Mouse (Mus musculus) cerebellum, adult 2 months (tissue): Measurements from ENCODE around the gene Spdye4b. TPM values are rescaled to one million over a fixed set of nuclear protein-coding genes. Genes with fewer than 3 reads are reported as not detected.
"Not testable (repeated sequence)": the region's sequence is repeated elsewhere in the genome, so short reads cannot be mapped to it uniquely, and the experiment has no call there.

ENCODE experiments used
- DNase-seq, 2 experiments: peaks; one replicate each; pipeline ENCODE4 v3.0.0; 2021
- H3K27ac ChIP-seq: fragments of 200-500 bp; 2 replicates; pipeline ENCODE4 v1.5.1; 2012; ENCODE audit warnings: low read length, control low read depth, inconsistent platforms; ENCODE audit not compliant: insufficient read depth
- H3K27me3 ChIP-seq: fragments of 200-500 bp; 2 replicates; pipeline ENCODE4 v1.6.1; 2012; ENCODE audit warnings: inconsistent platforms, mild to moderate bottlenecking, low read length, moderate library complexity; ENCODE audit not compliant: control insufficient read depth, insufficient read depth
- H3K4me1 ChIP-seq: fragments of 200-500 bp; 2 replicates; pipeline ENCODE4 v1.6.1; 2011; ENCODE audit warnings: low read length; ENCODE audit not compliant: control insufficient read depth, insufficient read depth
- H3K4me3 ChIP-seq: fragments of 200-500 bp; replicated peaks from 2 replicates; pipeline ENCODE3; 2011; ENCODE audit warnings: mild to moderate bottlenecking, low read depth, low read length, control low read depth; ENCODE audit not compliant: insufficient read depth
- CTCF ChIP-seq: fragments of 200-500 bp; IDR thresholded peaks from 2 replicates; pipeline ENCODE4 v1.5.1; 2011; ENCODE audit warnings: low read depth, mild to moderate bottlenecking, control low read depth, low read length, moderate library complexity, borderline replicate concordance; ENCODE audit not compliant: insufficient read depth
- POLR2A ChIP-seq: fragments of 200-500 bp; IDR thresholded peaks from 2 replicates; pipeline ENCODE4 v1.6.1; 2011; ENCODE audit warnings: low read length, control low read depth, borderline replicate concordance; ENCODE audit not compliant: insufficient read depth
- WGBS: fragments of 180-500 bp; shearing (Covaris S2); methylation state at CpG from one replicate; pipeline ENCODE4 v1.1.7; 2018; 5-methylcytosine and 5-hydroxymethylcytosine counted together
- polyA plus RNA-seq: library from polyadenylated mRNA; depleted of rRNA; stranded (reverse); fragments of >200 nt; gene quantifications from 2 replicates; pipeline ENCODE4 v1.2.3, GENCODE M21; 2012; rRNA removed

Gene Spdye4b
- polyA plus RNA-seq: not detected in 2 replicates

DNA sequence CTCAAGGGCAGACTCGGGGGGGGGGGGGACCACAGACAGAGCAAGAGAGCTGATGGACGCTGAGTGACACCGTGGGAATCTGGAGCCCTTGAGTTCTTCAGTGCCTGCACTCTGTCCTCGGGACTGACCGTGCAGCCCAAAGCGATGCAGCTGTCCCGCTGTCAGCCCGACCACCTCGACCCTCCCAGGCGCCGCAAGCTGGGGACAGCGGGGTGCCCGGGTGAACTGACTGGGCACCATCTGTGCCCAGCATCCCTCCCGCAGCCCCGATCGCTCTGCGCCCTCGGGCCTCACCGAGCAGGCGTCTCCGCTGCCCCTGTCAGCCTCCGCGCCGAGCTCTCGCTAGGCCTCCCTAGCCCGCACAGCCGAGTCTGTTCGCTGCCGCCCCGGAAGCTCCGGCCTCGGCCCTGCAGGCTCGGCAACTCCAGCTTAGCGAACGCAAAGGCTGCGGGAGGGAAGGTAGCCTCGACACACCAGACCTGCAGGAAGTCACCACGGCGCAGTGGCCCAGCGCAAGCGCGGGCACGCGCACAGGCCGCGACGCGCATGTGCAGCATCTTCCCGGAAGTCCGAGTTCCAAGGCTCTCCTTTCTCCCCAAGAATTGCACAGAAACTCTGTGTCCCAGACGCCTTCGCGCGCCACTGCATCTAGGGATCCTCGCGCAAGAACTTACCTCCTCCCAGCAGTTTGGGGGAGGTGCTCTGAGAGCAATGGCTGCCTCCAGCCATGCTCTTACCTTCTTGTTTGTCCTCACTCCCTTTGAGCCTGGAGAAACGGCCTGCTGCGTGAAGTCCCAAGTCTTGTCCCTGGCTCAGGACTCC is at the start of gene Spdye4b, which contains the start of gene Rbak:
TSS of gene Spdye4b (plus strand) at position 763 of the 822 bp plus-strand sequence.
TSS of gene Rbak (minus strand) at position 521 of the 822 bp plus-strand sequence.
- H3K27me3 ChIP-seq: no peaks in the 10 kb centered on the region
- peak within 1 kb of the TSS; percentile 67 for H3K27ac ChIP-seq
- peak within 1 kb of the TSS; percentile 64 for H3K4me3 ChIP-seq
- TF ChIP-seq CTCF: no peak
- peak; percentile 84 for TF ChIP-seq POLR2A
- DNase-seq: peak; percentile 94 to 96
- WGBS: under 1% methylated on average over 58 of the region's 58 CpGs
- peaks cover 2% of the 10 kb centered on the region for H3K4me1 ChIP-seq

DNA sequence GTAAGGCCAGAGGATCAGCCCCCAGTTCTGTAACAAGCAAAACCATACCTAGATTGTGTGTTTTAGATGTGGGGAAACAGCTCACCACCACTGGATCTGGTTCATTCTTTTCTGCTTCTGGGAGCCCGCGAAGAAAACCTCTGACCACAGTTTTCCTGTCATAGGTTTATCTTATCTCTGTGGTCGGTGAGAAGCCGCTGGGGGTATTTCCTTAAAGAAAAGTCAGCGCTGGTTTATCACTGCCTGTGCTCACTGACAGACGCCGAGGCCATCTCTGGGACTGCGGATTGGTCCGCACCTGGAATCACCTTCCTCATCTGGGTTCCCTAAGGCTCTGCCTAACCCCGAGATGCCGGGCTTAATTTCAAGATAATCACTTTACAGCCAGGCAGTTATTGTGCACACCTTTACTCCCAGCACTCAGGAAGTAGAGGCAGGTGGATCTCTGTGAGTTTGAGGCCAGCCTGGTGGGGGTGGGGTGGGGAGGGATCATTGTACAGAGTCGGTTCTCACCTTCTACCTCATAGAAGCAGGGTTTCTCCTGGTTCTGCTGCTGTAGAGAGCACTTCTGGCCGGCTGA is 47.8 kb upstream of the Spdye4b start:
- DNase-seq: no peak
- Histone ChIP-seq H3K4me3 (no peak overlapping the region), H3K4me1 (peaks cover 4% of the 10 kb centered on the region), H3K27ac (no peak overlapping the region), H3K27me3 (no peaks in the 10 kb centered on the region)
- TF ChIP-seq POLR2A (no peak), CTCF (no peak)
- WGBS: 86% methylated on average over 13 of the region's 13 CpGs

GRCm38 (mm10) chr5:143134216-143135010 is 46.4 kb upstream of the Spdye4b start:
- DNase-seq, H3K27me3 ChIP-seq, H3K27ac ChIP-seq, H3K4me3 ChIP-seq, H3K4me1 ChIP-seq: not testable (repeated sequence)
- WGBS: 81% methylated on average over 4 of the region's 6 CpGs

DNA sequence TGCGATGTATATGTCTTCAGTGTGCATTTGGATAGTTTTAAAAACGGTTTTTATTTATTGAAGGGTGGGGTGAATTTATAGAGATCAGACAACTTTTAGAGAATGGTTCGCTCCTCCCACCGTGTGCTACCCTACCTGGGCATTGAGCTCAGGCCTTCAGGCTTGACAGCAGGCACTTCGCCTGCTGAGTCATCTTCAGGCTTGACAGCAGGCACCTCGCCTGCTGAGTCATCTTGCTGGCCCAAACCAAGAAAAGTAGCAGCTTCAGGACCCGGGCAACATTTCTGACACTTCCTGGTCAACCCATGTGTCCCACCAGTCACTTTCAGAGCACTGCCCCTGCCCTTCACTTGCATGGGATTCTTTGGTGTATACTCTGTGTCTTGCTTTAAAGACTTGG is 45.8 kb upstream of the Spdye4b start:
- no peaks in the 10 kb centered on the region for H3K27me3 ChIP-seq
- H3K4me3 ChIP-seq: no peak overlapping the region
- no peak for TF ChIP-seq CTCF
- DNase-seq: no peak
- 75% methylated on average over 7 of the region's 7 CpGs for WGBS
- H3K4me1 ChIP-seq: no peaks in the 10 kb centered on the region
- no peak overlapping the region for H3K27ac ChIP-seq

DNA sequence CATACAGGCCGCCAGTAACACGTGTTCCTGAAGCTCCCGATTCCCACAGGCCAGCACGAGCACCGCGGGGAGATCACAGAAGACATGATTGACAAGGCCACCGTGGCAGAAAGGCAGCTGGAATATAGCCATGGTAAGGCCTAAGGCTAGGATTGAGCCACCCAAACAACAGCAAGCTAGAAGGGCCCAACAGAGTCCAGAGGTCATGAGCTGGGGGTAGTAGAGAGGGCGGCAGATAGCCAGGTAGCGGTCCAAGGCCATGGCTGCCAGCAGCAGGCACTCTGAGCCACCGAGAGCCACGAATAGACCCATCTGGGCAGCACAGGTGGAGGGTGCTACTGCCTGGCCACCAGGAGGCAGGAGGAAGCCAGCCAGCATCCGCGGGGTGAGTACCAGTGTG is 43.2 kb upstream of the Spdye4b start:
- no peak overlapping the region for H3K27ac ChIP-seq
- 69% methylated on average over 13 of the region's 13 CpGs for WGBS
- H3K4me1 ChIP-seq: no peaks in the 10 kb centered on the region
- no peak overlapping the region for H3K4me3 ChIP-seq
- H3K27me3 ChIP-seq: no peaks in the 10 kb centered on the region
- DNase-seq: no peak
- TF ChIP-seq CTCF (no peak), POLR2A (no peak)

DNA sequence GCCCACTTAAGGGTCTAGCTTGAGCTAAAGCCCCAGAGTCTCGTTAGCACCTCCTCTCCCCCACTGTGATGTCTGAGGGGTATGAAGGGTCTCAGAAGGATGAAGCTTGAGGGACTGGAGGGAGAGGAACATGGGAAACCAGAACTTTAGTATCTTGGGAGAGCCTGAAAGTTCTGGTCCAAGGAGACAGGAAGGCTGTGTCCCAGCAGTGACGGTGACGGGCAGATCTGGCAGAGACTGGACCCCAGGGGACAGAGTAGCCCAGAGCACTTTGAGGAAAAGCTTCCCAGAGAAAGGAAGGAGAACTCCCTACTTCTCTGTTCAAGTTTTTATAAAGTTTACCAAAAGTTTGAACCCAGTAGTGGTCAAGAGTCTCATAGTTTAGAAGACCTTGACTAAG is 33.3 kb upstream of the Spdye4b start, which contains the start of gene Olfr718-ps1:
TSS of gene Olfr718-ps1 (minus strand) at position 101 of the 400 bp plus-strand sequence.
- Histone ChIP-seq H3K27me3 (no peaks in the 10 kb centered on the region), H3K27ac (no peak within 1 kb of the TSS), H3K4me3 (no peak within 1 kb of the TSS), H3K4me1 (no peaks in the 10 kb centered on the region)
- no peak for TF ChIP-seq POLR2A
- TF ChIP-seq CTCF: no peak
- 56% methylated on average over 3 of the region's 3 CpGs for WGBS
- no peak for DNase-seq

- no peak for DNase-seq
- H3K4me1 ChIP-seq: no peaks in the 10 kb centered on the region
- TF ChIP-seq POLR2A (no peak), CTCF (no peak)
- no peak overlapping the region for H3K27ac ChIP-seq
- H3K4me3 ChIP-seq: no peak overlapping the region
- H3K27me3 ChIP-seq: no peaks in the 10 kb centered on the region
- WGBS: 93% methylated on average over 5 of the region's 5 CpGs
These were observed 32.2 kb upstream of the Spdye4b start for GRCm38 (mm10) chr5:143148661-143149060.

GRCm38 (mm10) chr5:143149536-143149935 is 31.3 kb upstream of the Spdye4b start:
- TF ChIP-seq CTCF: no peak
- TF ChIP-seq POLR2A: no peak
- Histone ChIP-seq H3K27me3 (no peaks in the 10 kb centered on the region), H3K4me3 (no peak overlapping the region), H3K27ac (no peak overlapping the region), H3K4me1 (no peaks in the 10 kb centered on the region)
- DNase-seq: no peak
- WGBS: 92% methylated on average over 2 of the region's 2 CpGs
